Mouse (Mus musculus) heart, adult 2 months (tissue): ENCODE data around the gene Il25.

Experiments
- CTCF ChIP-seq: fragments of 200-600 bp; IDR thresholded peaks from 2 replicates; pipeline ENCODE4 v1.8.1; 2022; ENCODE audit warnings: antibody characterized with exemption, mild to moderate bottlenecking, moderate library complexity
- EP300 ChIP-seq: fragments of 200-500 bp; IDR thresholded peaks from 2 replicates; pipeline ENCODE4 v1.6.1; 2011; ENCODE audit warnings: low read depth, low read length, control low read depth; ENCODE audit not compliant: insufficient read depth
- POLR2A ChIP-seq: fragments of 200-500 bp; IDR thresholded peaks from 2 replicates; pipeline ENCODE4 v1.6.1; 2011; ENCODE audit warnings: mild to moderate bottlenecking, low read depth, low read length, control low read depth; ENCODE audit not compliant: insufficient read depth

GRCm38 (mm10) chr14:54943971-54944370 is 11.5 kb downstream of the Il25 start:
- TF ChIP-seq CTCF (no peak), POLR2A (peak; percentile 60), EP300 (peak; percentile 62)
